Mouse (Mus musculus): ENCODE results near the gene Chsy1.

DNA sequence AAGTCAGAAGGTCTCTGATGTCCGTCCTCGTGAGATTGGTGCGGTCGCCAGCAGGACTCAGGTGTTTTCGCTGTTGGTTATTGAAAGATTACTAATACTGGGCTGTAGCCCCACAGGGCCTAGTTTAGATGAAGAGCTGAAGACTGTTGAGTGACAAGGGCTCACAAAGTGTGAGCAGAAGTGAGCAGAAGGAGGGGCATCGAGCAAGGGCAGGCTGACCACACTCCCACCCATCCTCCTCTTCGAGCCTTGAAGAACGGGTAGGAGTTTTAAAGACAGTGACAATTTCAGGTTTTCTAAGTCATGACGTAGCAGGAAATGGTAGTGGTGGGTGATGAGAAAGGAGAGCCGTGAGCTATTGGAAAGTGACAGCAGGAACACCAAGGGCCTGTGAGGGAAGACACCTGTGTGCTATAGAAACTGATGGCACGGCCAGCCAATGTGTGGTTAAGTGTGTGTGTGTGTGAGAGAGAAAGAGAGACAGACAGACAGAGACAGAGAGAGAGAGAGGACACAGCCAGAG, 6.6 kb downstream of the Chsy1 start:
- no peak for TF ChIP-seq CTCF (IDR thresholded peaks at IDR 0.05; ENCODE audit: low read depth, low read length)
- TF ChIP-seq GATA1 (IDR thresholded peaks at IDR 0.05; ENCODE audit: borderline replicate concordance, low read length), result no peak
- no peak for TF ChIP-seq TAL1 (conservative IDR thresholded peaks at IDR 0.05; ENCODE audit: low read depth, low read length)
